Mouse (Mus musculus): ENCODE data around the gene Ahsg.

Gene Ahsg

GRCm38 (mm10) chr16:22890683-22891510, at the start of gene Ahsg:
TSS of gene Ahsg (plus strand) at chr16:22891277.
- no peak for DNase-seq (ENCODE audit: low read depth)

GRCm38 (mm10) chr16:22842871-22843270, 48.2 kb upstream of the Ahsg start:
- DNase-seq (ENCODE audit: low read depth) = no peak

DNA sequence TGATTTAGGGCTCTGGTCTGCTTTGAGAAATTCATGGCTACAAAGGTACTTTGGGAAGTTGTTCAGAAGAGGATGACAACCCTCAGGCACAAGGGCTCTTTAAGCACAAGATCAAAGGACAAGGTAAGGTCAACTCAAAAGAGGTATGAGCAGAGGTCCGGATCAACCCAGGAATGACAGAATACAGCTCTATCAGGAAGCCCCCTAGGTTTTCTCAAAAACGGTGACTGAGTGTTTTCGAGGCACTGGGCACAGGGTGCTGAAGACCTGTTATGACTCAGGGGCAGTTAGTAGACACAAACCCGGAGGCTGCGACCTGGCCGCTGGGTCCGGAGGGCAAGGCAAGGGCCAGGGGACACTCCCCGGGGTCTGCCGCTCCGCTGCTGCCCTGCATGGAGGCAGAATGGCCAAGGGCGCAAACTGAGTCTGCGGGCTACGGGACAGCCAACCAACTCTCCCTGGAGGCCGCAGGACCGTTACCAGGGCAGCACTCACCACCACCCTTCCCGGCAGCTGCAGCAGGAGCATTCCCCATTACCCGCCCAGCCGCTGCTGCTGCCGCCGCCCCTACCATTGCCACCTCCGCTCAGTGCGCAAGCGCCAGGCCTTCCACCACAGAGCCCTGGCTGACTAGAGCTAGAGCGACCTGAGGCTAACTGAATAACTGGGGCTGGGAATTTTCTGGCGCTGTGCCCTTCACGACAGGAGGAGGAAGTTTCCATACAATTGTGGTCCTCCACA, 46.8 kb upstream of the Ahsg start:
- DNase-seq (ENCODE audit: low read depth) = peak; percentile 17

DNA sequence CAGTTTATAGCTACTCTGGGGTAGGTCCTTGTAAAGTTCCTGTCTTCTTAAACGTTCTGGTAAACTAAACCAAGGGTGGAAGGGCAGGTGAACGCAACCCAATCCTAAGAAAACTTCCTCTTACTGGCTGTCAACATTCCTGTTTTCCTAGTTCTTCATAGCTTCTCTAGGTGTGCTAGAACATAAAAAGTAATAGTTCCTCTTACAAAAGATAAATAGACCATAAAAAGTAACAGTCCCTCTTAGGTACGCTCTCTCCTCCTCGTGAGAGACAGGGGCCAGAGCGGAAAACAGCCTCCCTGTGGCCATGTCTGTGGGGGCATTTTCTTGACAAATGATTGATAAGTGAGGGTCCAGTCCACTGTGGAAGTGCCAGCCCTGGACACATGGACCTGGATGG, 46.2 kb upstream of the Ahsg start:
- no peak for DNase-seq (ENCODE audit: low read depth)

GRCm38 (mm10) chr16:22845481-22845880, 45.6 kb upstream of the Ahsg start:
- no peak for DNase-seq (ENCODE audit: low read depth)

DNA sequence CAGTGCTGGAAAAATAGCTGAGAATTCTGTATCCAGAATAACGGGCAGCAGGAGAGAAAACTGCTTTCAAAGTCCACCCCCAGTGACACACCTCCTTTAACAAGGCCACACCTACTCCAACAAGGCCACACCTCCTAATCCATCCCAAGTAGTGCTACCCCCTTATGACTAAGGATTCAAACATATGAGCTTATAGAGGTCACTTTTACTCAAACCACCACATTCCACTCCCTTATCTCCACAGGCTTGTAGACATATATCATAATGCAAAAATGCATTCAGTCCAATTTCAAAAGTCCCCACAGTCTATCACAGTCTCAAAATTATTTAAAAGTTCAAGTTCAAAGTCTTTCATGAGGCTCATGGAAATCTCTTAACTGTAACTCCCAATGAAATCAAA, 43.4 kb upstream of the Ahsg start:
- DNase-seq (ENCODE audit: low read depth) = peak; percentile 57

GRCm38 (mm10) chr16:22848331-22848730, 42.7 kb upstream of the Ahsg start:
- DNase-seq (ENCODE audit: low read depth) = peak; percentile 90

DNA sequence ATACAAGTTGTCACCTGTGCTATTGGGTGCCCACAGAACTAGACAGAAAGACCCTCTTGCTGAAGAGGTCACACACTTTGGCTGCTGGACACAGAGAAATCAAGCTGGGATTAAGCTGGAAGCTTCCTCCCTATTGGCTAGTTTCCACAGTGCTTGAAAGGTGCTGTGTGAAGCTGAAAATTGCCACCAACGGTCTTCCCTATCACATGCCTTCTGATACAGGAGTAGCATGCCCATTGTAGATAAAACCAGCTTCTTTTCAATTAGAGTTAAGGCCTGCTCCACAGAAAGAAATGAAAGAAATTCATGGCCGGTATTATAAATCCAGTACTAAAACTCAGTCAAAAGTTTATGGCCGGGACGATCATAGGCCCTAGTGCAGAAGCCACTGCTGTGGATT, 38.4 kb upstream of the Ahsg start:
- DNase-seq (ENCODE audit: low read depth) = no peak

- DNase-seq (ENCODE audit: low read depth) = peak; percentile 11
Measured at GRCm38 (mm10) chr16:22856773-22857172, 34.3 kb upstream of the Ahsg start.

GRCm38 (mm10) chr16:22857431-22858113, 33.5 kb upstream of the Ahsg start, which contains the start of the genes Tbccd1 and Dnajb11:
TSS of gene Tbccd1 (minus strand) at chr16:22857669.
TSS of gene Dnajb11 (plus strand) at chr16:22857845.
- DNase-seq (ENCODE audit: low read depth) = peak; percentile 99

DNA sequence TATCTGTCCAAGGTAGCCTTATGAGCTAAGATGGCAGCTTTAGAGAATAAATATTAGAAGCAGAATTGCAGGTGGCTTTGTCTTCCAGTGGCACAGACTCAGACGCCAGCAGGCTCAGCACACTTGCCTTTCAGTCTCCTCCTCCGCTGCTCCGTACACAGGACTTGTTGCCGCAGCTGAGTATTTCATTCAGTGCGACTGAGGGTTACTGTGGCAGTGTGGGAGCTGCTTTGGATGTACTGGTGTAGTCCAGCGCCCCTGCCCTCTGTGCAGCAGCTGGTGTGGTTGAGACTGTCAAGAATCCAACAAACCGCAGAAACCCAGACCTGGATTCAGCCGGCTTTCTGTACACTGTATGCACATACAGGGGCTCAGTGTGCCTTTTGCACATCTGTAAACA, 18.7 kb upstream of the Ahsg start:
- no peak for DNase-seq (ENCODE audit: low read depth)

DNA sequence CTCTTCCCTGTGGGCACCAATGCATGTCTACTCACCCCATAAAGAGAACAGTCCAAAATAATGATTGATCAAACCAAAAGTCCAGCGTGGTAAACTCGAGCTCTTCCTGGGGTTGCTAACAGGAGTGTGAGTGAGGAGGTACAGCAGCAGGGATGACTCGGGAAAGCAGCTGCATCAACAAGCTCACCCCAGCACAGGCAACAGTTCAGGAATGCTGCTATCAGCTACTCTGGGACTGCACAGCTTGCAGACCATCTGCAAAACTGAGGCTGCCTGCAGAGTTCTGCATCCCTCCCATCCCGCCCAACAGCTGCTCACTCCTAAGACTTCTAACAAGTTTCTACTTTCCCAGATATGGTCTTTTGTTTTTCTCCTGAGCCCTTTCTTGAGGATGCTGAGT, 17.7 kb upstream of the Ahsg start:
- DNase-seq (ENCODE audit: low read depth) = no peak

- peak; percentile 77 for DNase-seq (ENCODE audit: low read depth)
Measured at GRCm38 (mm10) chr16:22876218-22877043, 14.6 kb upstream of the Ahsg start.

DNA sequence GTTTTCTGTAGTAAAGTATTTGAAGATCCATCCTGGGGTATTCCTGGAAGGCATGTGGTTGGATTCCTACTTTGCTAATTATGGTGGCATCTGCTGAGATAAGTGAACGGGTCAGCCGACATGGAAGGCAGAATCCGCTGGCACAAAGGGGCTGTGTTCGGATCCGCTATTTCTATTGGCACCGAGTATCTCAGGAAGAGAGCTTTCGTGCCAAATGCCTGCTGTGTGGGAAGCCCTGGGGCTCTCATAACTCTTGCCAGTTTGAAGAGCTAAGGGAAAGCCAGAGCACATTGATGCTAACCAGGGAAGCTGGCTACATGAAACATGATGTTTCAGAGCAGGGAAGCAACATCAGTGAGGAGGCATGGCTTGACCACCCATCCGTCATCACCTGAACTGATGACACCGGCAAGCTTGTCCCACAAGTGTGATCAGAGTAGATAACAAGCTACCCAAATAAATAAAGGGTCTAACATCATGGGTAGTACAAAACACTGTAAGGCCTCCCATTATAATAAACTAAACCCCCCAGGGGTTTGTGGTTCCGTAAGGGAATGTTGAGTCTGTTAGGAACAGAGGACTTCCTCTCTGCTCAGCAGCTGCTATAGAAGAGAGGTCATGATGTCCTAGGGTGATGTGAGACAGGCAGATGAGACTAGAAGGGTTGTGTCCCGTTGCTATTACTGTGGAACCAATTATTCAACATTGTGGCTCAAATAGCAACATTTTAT, 13.3 kb upstream of the Ahsg start:
- peak; percentile 25 for DNase-seq (ENCODE audit: low read depth)

DNA sequence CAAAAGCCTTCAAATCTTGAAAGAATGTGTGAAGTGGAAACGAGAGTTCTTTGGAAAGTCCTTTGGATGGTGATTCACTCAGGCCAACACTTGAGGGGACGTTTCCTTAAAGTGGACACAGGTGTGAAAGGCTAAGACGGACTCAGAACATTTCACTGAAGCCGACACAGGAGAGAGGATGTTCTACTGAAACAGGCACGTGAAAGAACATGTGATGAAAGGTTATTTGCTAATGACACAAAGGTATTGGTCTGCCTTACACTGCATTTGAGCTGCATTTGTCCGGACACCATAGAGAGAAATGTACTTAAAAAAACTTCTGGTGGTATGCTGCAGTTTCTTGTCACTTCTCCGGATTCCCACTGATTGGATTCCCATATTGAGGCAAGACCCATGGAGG, 12.4 kb upstream of the Ahsg start:
- DNase-seq (ENCODE audit: low read depth) = no peak

GRCm38 (mm10) chr16:22879945-22880595, 11.0 kb upstream of the Ahsg start:
- peak; percentile 55 for DNase-seq (ENCODE audit: low read depth)

- DNase-seq (ENCODE audit: low read depth) = peak; percentile 74
Measured at GRCm38 (mm10) chr16:22880900-22881299, 10.2 kb upstream of the Ahsg start.

DNA sequence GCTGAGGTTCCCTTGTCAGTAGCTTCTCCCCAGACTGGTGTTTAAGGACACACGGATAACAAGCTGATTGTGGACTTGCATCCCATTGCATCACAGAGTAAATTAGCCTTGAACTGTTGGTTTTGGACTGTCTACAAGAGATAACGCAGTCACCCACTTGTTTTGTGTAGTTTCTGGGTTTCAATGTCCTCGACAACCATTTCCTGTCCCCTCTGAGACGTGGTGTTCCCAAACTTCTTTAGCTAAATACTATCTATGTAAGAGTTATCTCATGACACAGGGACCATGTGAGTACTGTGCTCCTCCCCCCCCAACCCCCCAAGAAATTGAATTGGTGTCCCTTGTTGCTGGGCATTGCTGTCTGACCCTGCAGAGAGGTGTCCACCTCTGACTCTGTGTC, 9.6 kb upstream of the Ahsg start:
- DNase-seq (ENCODE audit: low read depth) = no peak

DNA sequence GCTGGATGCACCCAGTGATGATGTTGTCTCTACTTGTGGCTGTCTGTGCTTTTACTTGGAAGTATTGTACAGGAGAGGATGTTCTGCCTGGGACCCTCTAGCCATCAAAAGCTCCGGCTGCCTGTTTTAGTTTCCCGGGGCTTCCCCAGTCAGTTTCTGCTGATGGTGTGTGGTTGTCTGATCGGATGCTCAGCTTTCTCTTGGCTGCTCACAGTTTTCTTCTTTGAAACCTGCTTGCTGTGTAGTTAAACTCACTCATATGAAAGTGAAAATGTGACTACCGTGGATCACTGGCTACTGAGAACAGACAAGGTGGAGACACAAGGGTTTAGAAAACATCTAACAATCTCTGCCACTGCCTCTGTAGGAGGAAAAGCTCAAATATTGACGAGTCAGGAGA, 7.6 kb upstream of the Ahsg start:
- DNase-seq (ENCODE audit: low read depth) = no peak

DNA sequence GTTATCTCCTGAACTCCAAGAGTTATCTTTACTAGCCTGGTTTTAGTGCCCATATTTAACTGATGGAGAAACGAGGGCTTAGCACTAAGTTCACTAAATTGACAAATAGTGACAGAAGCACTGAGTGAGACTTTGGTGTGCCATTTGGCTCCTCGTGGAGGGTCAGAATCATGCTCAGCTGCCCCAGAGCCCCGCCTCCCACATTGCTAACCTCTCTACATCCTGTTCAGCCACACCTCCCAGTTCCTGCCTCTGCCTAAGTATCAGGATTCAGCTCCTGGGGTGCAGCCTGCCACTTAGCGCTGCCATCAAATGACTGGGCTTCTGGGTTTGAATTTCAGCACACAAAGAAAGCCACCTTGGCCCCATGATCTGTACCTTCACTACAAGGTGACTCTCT, 5.7 kb upstream of the Ahsg start:
- DNase-seq (ENCODE audit: low read depth) = no peak

GRCm38 (mm10) chr16:22886726-22887125, 4.4 kb upstream of the Ahsg start:
- DNase-seq (ENCODE audit: low read depth) = no peak
